Mouse (Mus musculus) thymus, postnatal 10 days (tissue): ENCODE results near the gene Id1.

Experiments
- DNase-seq, 2 experiments: peaks; one replicate each; pipeline ENCODE4 v3.0.0; 2021; ENCODE audit warnings: low spot score in 2 of 2

Id1 gene

GRCm38 (mm10) chr2:152723651-152724331 is 12.3 kb upstream of the Id1 start:
- DNase-seq = peak in 1 of 2 experiments; percentile 33

DNA sequence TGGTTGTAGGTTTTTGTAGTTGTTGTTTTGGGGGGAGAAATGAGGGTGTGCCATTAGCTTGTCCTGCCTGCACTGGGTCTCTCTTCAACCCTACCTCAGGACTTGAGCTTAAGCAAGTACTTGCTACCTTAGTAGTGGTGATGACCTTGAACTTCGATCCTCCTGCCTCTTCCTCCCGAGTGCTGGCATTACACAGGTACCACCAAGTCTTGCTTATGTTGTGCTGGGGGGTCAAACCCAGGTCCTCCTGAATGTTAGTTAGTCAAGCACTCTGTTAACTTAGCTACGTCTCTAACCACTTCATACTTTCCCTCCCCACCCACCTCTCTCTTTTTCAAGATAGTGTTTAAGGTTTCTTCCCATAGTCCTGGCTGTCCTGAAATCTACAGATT is 11.7 kb upstream of the Id1 start:
- no peak for DNase-seq

- no peak for DNase-seq
Measured at GRCm38 (mm10) chr2:152725178-152725750, 10.8 kb upstream of the Id1 start.

GRCm38 (mm10) chr2:152726213-152726612 is 9.8 kb upstream of the Id1 start:
- DNase-seq = no peak

DNA sequence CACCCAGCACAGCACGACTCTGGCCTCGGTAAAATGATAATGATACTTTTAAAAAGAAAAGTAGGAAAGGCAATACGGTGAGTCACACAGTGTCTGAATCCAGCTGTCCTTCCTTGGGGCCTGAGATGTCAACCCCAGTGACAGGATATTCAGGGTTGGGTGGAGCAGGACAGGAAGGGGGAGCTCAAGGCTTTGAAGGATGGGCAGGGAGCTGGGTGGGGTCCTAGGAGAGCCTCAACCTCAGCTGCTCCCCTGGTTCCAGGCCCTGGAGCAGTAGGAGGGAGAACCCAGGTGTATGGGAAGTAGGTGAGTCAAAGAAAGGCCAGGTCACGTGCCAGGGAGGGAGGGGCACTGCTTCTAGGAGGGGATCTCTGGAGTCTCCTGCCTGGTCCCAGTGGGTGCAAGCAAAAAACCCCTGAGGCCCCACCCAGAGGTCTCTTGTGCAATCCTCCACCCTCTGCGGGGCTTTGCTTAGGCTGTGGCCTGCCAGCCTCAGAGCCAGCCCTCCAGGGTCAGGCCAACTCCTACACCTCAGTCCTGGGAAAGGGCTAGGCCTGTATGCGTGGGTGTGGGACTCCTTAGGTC is 9.2 kb upstream of the Id1 start:
- no peak for DNase-seq

GRCm38 (mm10) chr2:152727795-152728510 is 8.1 kb upstream of the Id1 start:
- DNase-seq = no peak

DNA sequence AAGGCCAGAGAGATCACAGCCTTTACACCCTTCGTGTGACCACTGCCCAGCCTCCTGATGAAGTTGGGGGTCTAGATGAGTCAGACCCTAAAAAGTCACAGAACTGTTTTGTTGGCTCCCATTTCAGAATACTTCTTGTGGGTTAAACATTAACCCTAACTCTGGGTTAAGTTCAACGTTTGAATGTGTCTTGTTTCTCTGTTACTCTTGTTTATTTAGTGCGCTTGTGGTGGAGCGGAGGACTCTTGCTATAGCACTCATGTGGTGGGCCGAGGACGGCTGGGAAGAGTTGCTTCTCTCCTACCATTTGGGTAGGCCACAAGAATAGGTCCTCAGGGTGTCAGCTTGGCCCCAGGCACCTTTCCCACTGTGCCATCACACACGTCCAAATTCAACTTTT is 7.5 kb upstream of the Id1 start:
- no peak for DNase-seq

DNA sequence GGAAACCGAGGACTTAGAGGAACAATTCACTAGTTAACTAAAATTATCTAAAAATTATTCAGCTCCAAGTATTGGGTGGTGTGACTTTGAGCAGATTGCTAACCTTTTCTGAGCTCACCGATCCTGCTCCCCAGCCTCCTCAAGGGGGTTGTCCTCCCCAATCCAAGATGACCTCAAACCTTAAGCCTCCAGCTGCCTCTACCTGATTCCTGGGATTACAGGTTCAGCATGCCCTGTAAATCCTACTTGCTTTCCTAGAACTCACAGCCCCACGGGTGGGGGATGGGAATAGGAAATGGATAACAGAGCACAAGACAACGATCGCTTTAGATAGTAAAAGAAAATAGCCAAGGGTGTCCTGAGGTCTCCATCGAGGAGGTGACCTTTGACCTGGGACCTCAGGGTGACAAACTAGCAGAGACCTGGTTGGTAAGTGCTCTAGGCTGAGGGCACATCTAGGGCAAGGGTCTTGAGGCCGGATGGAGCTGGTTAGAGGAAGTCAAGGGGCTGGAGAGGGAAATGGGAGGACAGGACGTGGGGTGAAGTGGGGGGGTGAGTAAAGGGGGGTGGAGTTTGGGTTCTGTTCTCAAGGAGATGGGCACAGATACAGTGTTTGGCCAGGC is 6.9 kb upstream of the Id1 start:
- DNase-seq = no peak

- no peak for DNase-seq
Measured at GRCm38 (mm10) chr2:152729636-152730020, 6.4 kb upstream of the Id1 start.

- DNase-seq = no peak
Measured at GRCm38 (mm10) chr2:152733201-152733600, 2.9 kb upstream of the Id1 start.

DNA sequence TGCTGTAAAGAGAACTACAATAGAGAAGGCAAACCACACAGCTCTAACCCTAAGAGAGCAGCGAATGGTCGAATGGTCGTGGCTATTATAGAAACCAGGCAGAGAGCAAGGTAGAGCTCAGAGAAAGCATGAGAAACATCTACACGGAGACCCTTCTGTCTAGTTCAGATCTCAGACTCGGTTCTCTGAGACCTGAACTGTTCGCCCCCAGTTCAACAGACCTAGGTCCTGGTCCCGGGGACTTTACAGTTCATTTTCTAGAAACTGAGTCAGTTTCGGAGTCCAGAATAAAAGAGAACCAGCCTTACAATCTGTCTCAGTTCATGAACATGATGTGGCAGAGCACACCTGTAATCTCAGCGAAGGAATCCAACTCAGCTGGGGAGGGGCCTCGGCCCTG is 1.6 kb upstream of the Id1 start:
- no peak for DNase-seq

- peak; percentile 73 to 77 for DNase-seq
Measured at GRCm38 (mm10) chr2:152734984-152735383, 1.1 kb upstream of the Id1 start.

DNA sequence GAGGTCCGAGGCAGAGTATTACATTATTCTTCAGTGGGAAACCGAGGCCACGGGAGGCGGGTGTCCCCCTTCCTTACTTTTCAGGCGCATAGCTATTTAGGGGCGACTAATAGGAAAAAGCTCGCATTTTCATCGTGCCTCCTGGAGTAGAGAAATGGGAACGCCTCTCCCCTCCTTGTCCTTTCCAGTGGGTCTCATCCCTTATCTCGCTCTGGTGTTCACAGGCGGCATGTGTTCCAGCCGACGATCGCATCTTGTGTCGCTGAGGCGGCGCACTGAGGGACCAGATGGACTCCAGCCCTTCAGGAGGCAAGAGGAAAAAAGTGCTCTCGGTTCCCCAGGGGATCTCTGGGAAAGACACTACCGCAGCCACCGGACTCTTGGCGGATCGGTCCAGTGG is 697 bp downstream of the Id1 start:
- no peak for DNase-seq

DNA sequence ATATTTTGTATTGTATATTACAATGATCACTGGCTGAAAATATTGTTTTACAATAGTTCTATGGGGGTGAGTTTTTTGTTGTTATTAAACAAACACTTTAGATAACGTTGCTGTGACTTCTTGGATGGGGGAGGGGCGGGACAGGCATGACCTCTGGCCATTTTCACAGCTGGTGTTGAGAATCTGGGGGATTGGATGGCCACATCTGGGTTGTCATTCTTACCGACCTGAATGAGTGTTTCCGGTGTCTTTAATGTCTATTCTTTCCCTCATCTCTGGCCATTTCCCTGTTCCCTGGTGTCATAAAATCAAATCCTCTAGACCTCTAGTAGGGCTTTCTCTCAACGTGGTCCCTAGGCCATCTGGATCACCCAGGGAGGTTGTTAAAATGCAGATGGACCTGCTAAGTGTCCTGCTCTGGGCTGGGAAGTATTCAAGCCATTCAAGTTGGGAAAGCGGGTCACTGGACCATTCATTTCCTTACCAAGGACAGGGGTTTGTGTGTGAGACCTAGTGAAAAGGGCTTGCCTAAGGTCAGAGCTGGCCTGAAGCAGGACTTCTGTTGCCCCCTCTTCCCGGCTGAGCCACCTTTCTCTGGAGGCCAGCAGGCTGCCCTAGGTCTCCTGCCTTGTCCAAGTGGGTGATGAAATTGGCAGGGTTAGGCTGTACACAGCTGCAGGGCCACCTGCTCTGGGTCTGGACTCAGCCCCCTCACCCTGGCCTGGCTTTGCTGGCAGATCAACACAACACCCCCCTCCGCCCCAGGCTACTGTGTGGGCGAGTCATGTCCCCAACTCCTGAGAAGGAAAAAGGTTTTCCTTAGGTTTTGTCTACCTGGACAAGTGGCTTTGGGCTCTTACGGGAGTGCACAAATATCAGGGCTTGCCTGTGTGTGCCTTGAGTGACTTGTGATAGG is 1.5 kb downstream of the Id1 start:
- no peak for DNase-seq

- no peak for DNase-seq
Measured at GRCm38 (mm10) chr2:152738341-152738740, 2.3 kb downstream of the Id1 start.

- peak; percentile 18 to 51 for DNase-seq
Measured at GRCm38 (mm10) chr2:152739031-152739841, 3.2 kb downstream of the Id1 start.

GRCm38 (mm10) chr2:152739842-152740260 is 3.8 kb downstream of the Id1 start:
- DNase-seq = no peak

- no peak for DNase-seq
Measured at GRCm38 (mm10) chr2:152740490-152740889, 4.4 kb downstream of the Id1 start.

GRCm38 (mm10) chr2:152741153-152742041 is 5.3 kb downstream of the Id1 start:
- DNase-seq = no peak
